Mouse (Mus musculus): ENCODE data around the gene Znrf3. TPM values are rescaled to one million over a fixed set of nuclear protein-coding genes. Genes with fewer than 3 reads are reported as not detected.
A peak's percentile ranks its signal among the peaks of the same experiment; 100 is the strongest.

Znrf3 gene
- total RNA-seq, 2 experiments from 2014 or later: 22.0 to 25.1 TPM

GRCm38 (mm10) chr11:5414856-5415616 lies 29.6 kb downstream of the Znrf3 start:
- no peak for DNase-seq (ENCODE audit: extremely low spot score in 1 of 2, low spot score in 2 of 2)
- intact Hi-C loops (cut with DNase I): no loop called here

- intact Hi-C loops (cut with DNase I): no loop called here
- no peak for DNase-seq (ENCODE audit: extremely low spot score in 1 of 2, low spot score in 2 of 2)
Observed at GRCm38 (mm10) chr11:5412644-5413190, 31.9 kb downstream of the Znrf3 start.

- intact Hi-C loops (cut with DNase I): no loop called here
- peak in 1 of 2 experiments; percentile 61 for DNase-seq (ENCODE audit: extremely low spot score in 1 of 2, low spot score in 2 of 2)
Observed at GRCm38 (mm10) chr11:5411577-5411976, 33.1 kb downstream of the Znrf3 start.

GRCm38 (mm10) chr11:5404180-5404579 lies 40.5 kb downstream of the Znrf3 start:
- intact Hi-C loops (cut with DNase I): no loop called here
- DNase-seq (ENCODE audit: extremely low spot score in 1 of 2, low spot score in 2 of 2): no peak

- no peak for DNase-seq (ENCODE audit: extremely low spot score in 1 of 2, low spot score in 2 of 2)
- intact Hi-C loops (cut with DNase I): no loop called here
Observed at GRCm38 (mm10) chr11:5402127-5402733, 42.4 kb downstream of the Znrf3 start.

GRCm38 (mm10) chr11:5398301-5399053 lies 46.2 kb downstream of the Znrf3 start:
- intact Hi-C loops (cut with DNase I): no loop called here
- DNase-seq (ENCODE audit: extremely low spot score in 1 of 2, low spot score in 2 of 2): no peak

- DNase-seq (ENCODE audit: extremely low spot score in 1 of 2, low spot score in 2 of 2): no peak
- intact Hi-C loops (cut with DNase I): no loop called here
Observed at GRCm38 (mm10) chr11:5390969-5391831, 53.4 kb downstream of the Znrf3 start.

- intact Hi-C loops (cut with DNase I): no loop called here
- DNase-seq (ENCODE audit: extremely low spot score in 1 of 2, low spot score in 2 of 2): no peak
Observed at GRCm38 (mm10) chr11:5382652-5383051, 62.0 kb downstream of the Znrf3 start.

GRCm38 (mm10) chr11:5381226-5381625 lies 63.4 kb downstream of the Znrf3 start:
- no peak for DNase-seq (ENCODE audit: extremely low spot score in 1 of 2, low spot score in 2 of 2)
- intact Hi-C loops (cut with DNase I): no loop called here

GRCm38 (mm10) chr11:5380275-5380674 lies 64.4 kb downstream of the Znrf3 start:
- intact Hi-C loops (cut with DNase I): no loop called here
- DNase-seq (ENCODE audit: extremely low spot score in 1 of 2, low spot score in 2 of 2): no peak

- intact Hi-C loops (cut with DNase I): no loop called here
- DNase-seq (ENCODE audit: extremely low spot score in 1 of 2, low spot score in 2 of 2): no peak
Observed at GRCm38 (mm10) chr11:5369176-5369575, 75.5 kb downstream of the Znrf3 start.

GRCm38 (mm10) chr11:5368492-5368891 lies 76.2 kb downstream of the Znrf3 start:
- intact Hi-C loops (cut with DNase I): no loop called here
- no peak for DNase-seq (ENCODE audit: extremely low spot score in 1 of 2, low spot score in 2 of 2)

- DNase-seq (ENCODE audit: extremely low spot score in 1 of 2, low spot score in 2 of 2): no peak
- intact Hi-C loops (cut with DNase I): no loop called here
Observed at GRCm38 (mm10) chr11:5355266-5355764, 89.3 kb downstream of the Znrf3 start.

- intact Hi-C loops (cut with DNase I): no loop called here
- DNase-seq (ENCODE audit: extremely low spot score in 1 of 2, low spot score in 2 of 2): peak in 1 of 2 experiments; percentile 32
Observed at GRCm38 (mm10) chr11:5354753-5355152, 89.9 kb downstream of the Znrf3 start.

GRCm38 (mm10) chr11:5353032-5353431 lies 91.6 kb downstream of the Znrf3 start:
- intact Hi-C loops (cut with DNase I): no loop called here
- no peak for DNase-seq (ENCODE audit: extremely low spot score in 1 of 2, low spot score in 2 of 2)

GRCm38 (mm10) chr11:5349483-5349882 lies 95.2 kb downstream of the Znrf3 start:
- no peak for DNase-seq (ENCODE audit: extremely low spot score in 1 of 2, low spot score in 2 of 2)
- intact Hi-C loops (cut with DNase I): no loop called here

- intact Hi-C loops (cut with DNase I): no loop called here
Observed at GRCm38 (mm10) chr11:5346845-5347640, 97.6 kb downstream of the Znrf3 start.

GRCm38 (mm10) chr11:5343748-5344147 lies 100.9 kb downstream of the Znrf3 start:
- DNase-seq (ENCODE audit: extremely low spot score in 1 of 2, low spot score in 2 of 2): no peak
- intact Hi-C loops (cut with DNase I): no loop called here

More at GRCm38 (mm10) chr11:5346845-5347640, 97.6 kb downstream of the Znrf3 start:
- no peak for DNase-seq (ENCODE audit: extremely low spot score in 1 of 2, low spot score in 2 of 2)
